Mouse (Mus musculus) forebrain, postnatal 0 days (tissue): ENCODE measurements around the gene Tbcb. TPM values are rescaled to one million over a fixed set of nuclear protein-coding genes. Genes with fewer than 3 reads are reported as not detected.

Experiments used
- ATAC-seq: fragments of 200-750 bp; cut with Nextera tagmentation; 2 replicates; pipeline ENCODE4 v1.8.0; 2017; ENCODE audit warnings: mild to moderate bottlenecking, moderate library complexity
- DNase-seq: peaks from one replicate; pipeline ENCODE4 v3.0.0-alpha.2; 2015
- H3K27ac ChIP-seq: fragments of 300-500 bp; sonication (generic); 2 replicates; pipeline ENCODE4 v1.5.1; 2014; ENCODE audit warnings: low read depth, mild to moderate bottlenecking, antibody characterized with exemption, low read length, moderate library complexity, mixed read lengths
- H3K27me3 ChIP-seq: fragments of 300-500 bp; sonication (generic); 2 replicates; pipeline ENCODE4 v1.6.1; 2014; ENCODE audit warnings: mild to moderate bottlenecking, low read length, mixed read lengths; ENCODE audit not compliant: insufficient read depth
- H3K36me3 ChIP-seq: fragments of 300-500 bp; sonication (generic); 2 replicates; pipeline ENCODE4 v1.6.1; 2014; ENCODE audit warnings: mild to moderate bottlenecking, moderate library complexity; ENCODE audit not compliant: insufficient read depth
- H3K4me1 ChIP-seq: fragments of 300-500 bp; sonication (generic); 2 replicates; pipeline ENCODE4 v1.6.1; 2014; ENCODE audit warnings: antibody characterized with exemption; ENCODE audit not compliant: insufficient read depth
- H3K4me2 ChIP-seq: fragments of 300-500 bp; sonication (generic); 2 replicates; pipeline ENCODE4 v1.6.1; 2014; ENCODE audit warnings: low read depth, mild to moderate bottlenecking, moderate library complexity
- H3K4me3 ChIP-seq: fragments of 300-500 bp; sonication (generic); 2 replicates; pipeline ENCODE4 v1.5.1; 2014; ENCODE audit warnings: low read depth, low read length, mixed read lengths
- H3K9ac ChIP-seq: fragments of 300-500 bp; sonication (generic); 2 replicates; pipeline ENCODE4 v1.6.1; 2014; ENCODE audit warnings: mild to moderate bottlenecking
- H3K9me3 ChIP-seq: fragments of 300-500 bp; sonication (generic); 2 replicates; pipeline ENCODE4 v1.6.1; 2016; ENCODE audit warnings: low read length
- CTCF ChIP-seq: sonication (generic); IDR thresholded peaks from 2 replicates; pipeline ENCODE4 v1.5.1; 2016; ENCODE audit warnings: antibody characterized with exemption, control low read depth, low read depth
- WGBS: fragments of 180-500 bp; shearing (Covaris S2); extraction: QIAGEN DNeasy Blood & Tissue Kit; methylation state at CpG from one replicate; pipeline ENCODE4 v1.1.7; 2014; 5-methylcytosine and 5-hydroxymethylcytosine counted together
- polyA plus RNA-seq: library from polyadenylated mRNA; unstranded; fragments of >200 nt; fragmentation: Nextera tagmentation; extraction: Ambion mirVana; gene quantifications from 2 replicates; pipeline ENCODE4 v1.2.1, GENCODE M21; 2015
- total RNA-seq: library from RNA; depleted of rRNA; stranded (reverse); fragments of >200 nt; gene quantifications from 2 replicates; pipeline ENCODE4 v1.2.3, GENCODE M21; 2014

Tbcb gene
- total and polyA plus RNA-seq, 2 experiments from 2014 or later: 151 to 475 TPM

- peak; percentile 17 for ATAC-seq
- under 1% methylated on average over 26 of the region's 26 CpGs for WGBS
- TF ChIP-seq CTCF: no peak
- Histone ChIP-seq H3K27me3 (no peaks in the 10 kb centered on the region), H3K27ac (peak overlapping the region; percentile 86), H3K4me1 (peaks cover 10% of the 10 kb centered on the region), H3K9ac (peak overlapping the region; percentile 89), H3K36me3 (peaks cover 23% of the 10 kb centered on the region), H3K4me2 (peak overlapping the region; percentile 52), H3K9me3 (no peaks in the 10 kb centered on the region), H3K4me3 (peak overlapping the region; percentile 84)
- DNase-seq: peak; percentile 75
Observed at GRCm38 (mm10) chr7:30194101-30194831, 37.8 kb downstream of the Tbcb start.

- peaks cover 10% of the 10 kb centered on the region for H3K4me1 ChIP-seq
- ATAC-seq (peak; percentile 67), DNase-seq (peak; percentile 77)
- H3K4me3 ChIP-seq: peak overlapping the region; percentile 84
- H3K4me2 ChIP-seq: peak overlapping the region; percentile 52
- peaks cover 28% of the 10 kb centered on the region for H3K36me3 ChIP-seq
- H3K9me3 ChIP-seq: no peaks in the 10 kb centered on the region
- under 1% methylated on average over 25 of the region's 26 CpGs for WGBS
- no peaks in the 10 kb centered on the region for H3K27me3 ChIP-seq
- TF ChIP-seq CTCF: no peak
- H3K9ac ChIP-seq: peak overlapping the region; percentile 89
- H3K27ac ChIP-seq: peak overlapping the region; percentile 86
Observed at GRCm38 (mm10) chr7:30193581-30194100, 38.4 kb downstream of the Tbcb start.

GRCm38 (mm10) chr7:30193013-30193412, 39.1 kb downstream of the Tbcb start:
- peak overlapping the region; percentile 52 for H3K4me2 ChIP-seq
- WGBS: 22% methylated on average over 9 of the region's 9 CpGs

GRCm38 (mm10) chr7:30192088-30192487, 40.0 kb downstream of the Tbcb start:
- 93% methylated on average over 12 of the region's 12 CpGs for WGBS
- no peak overlapping the region for H3K9ac ChIP-seq
- TF ChIP-seq CTCF: no peak
- H3K4me3 ChIP-seq: no peak overlapping the region
- H3K9me3 ChIP-seq: no peaks in the 10 kb centered on the region
- no peak for ATAC-seq
- peaks cover 44% of the 10 kb centered on the region for H3K36me3 ChIP-seq
- no peaks in the 10 kb centered on the region for H3K27me3 ChIP-seq
- no peak for DNase-seq
- no peak overlapping the region for H3K4me2 ChIP-seq
- no peak overlapping the region for H3K27ac ChIP-seq
- peaks cover 10% of the 10 kb centered on the region for H3K4me1 ChIP-seq

More at GRCm38 (mm10) chr7:30193013-30193412, 39.1 kb downstream of the Tbcb start:
- TF ChIP-seq CTCF: no peak
- peak overlapping the region; percentile 84 for H3K4me3 ChIP-seq
- H3K36me3 ChIP-seq: peaks cover 34% of the 10 kb centered on the region
- H3K9ac ChIP-seq: peak overlapping the region; percentile 89
- H3K27me3 ChIP-seq: no peaks in the 10 kb centered on the region
- ATAC-seq: no peak
- DNase-seq: no peak
- no peak overlapping the region for H3K27ac ChIP-seq
- H3K9me3 ChIP-seq: no peaks in the 10 kb centered on the region
- peaks cover 10% of the 10 kb centered on the region for H3K4me1 ChIP-seq

DNA sequence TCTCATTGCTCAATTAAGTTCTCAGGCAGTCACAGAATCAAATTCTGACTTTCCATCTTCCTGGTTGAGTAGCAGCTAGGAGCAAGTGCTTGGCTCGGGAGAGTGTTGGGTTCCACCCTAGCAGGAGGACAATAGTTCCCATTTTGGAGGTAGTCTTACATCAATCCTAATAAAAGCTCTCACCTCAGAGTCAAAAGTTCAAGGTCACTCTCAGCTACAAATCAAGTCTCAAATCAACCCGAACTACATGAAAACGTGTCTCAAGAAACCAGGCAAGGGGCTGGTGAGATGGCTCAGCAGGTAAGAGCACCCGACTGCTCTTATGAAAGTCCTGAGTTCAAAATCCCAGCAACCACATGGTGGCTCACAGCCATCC, 43.0 kb downstream of the Tbcb start:
- Histone ChIP-seq H3K9ac (no peak overlapping the region), H3K4me3 (no peak overlapping the region), H3K27me3 (no peaks in the 10 kb centered on the region), H3K9me3 (no peaks in the 10 kb centered on the region), H3K4me1 (peaks cover 5% of the 10 kb centered on the region; the same call in 1 of the 2 replicates), H3K27ac (no peak overlapping the region), H3K4me2 (no peak overlapping the region), H3K36me3 (peaks cover 56% of the 10 kb centered on the region)
- 90% methylated on average over 4 of the region's 4 CpGs for WGBS
- no peak for TF ChIP-seq CTCF
- ATAC-seq: no peak
- DNase-seq: no peak

DNA sequence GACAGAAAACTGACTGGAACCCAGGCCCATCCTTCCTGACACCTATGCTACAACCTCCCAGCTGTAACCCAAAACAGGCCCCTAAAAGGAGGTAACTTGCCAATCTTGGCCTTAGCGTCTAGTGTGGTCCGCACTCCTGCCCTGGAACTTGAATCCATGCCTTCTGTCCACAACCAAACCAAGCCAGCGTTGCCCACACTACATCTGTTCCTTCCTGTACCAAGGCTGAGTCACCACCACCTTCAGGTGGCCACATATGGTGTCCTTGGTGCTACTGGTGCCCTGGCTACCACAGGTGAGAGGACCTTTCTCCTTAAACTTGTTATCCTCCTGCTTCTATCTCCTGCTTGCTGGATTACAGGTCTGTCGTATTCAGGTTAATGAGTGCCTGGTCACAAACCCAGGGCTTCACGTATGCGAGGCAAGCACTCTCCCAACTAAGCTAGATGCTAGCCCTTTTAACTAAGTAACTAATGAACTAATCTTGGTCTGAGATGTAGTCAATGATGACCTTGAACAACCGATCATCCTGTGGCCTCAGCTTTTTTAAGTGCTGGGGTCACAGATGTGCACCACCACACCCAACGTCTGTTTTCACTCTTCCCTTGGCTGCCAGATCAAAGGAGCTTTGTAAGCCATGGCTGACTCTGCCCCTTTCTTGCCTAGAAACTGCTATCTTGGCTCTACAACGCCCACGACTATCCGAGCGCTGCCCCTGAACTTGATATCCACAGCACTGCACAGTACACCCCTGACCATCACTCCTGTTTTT, 43.5 kb downstream of the Tbcb start:
- Histone ChIP-seq H3K36me3 (peaks cover 56% of the 10 kb centered on the region), H3K4me1 (peaks cover 5% of the 10 kb centered on the region; the same call in 1 of the 2 replicates), H3K4me3 (no peak overlapping the region), H3K27me3 (no peaks in the 10 kb centered on the region), H3K27ac (no peak overlapping the region), H3K4me2 (no peak overlapping the region), H3K9ac (no peak overlapping the region), H3K9me3 (no peaks in the 10 kb centered on the region)
- WGBS: 87% methylated on average over 12 of the region's 12 CpGs
- no peak for TF ChIP-seq CTCF
- DNase-seq: no peak
- ATAC-seq: no peak
